Mouse (Mus musculus): ENCODE results near the gene Gm20388.
"Not testable (repeated sequence)": the region's sequence is repeated elsewhere in the genome, so short reads cannot be mapped to it uniquely, and the experiment has no call there.

Gene Gm20388

GRCm38 (mm10) chr8:120766622-120767021 is 856.0 kb downstream of the Gm20388 start:
- no peak for DNase-seq (ENCODE audit: low read depth, low spot score)

- DNase-seq (ENCODE audit: low read depth, low spot score) = no peak
These were observed 858.0 kb downstream of the Gm20388 start for GRCm38 (mm10) chr8:120768454-120769218.

DNA sequence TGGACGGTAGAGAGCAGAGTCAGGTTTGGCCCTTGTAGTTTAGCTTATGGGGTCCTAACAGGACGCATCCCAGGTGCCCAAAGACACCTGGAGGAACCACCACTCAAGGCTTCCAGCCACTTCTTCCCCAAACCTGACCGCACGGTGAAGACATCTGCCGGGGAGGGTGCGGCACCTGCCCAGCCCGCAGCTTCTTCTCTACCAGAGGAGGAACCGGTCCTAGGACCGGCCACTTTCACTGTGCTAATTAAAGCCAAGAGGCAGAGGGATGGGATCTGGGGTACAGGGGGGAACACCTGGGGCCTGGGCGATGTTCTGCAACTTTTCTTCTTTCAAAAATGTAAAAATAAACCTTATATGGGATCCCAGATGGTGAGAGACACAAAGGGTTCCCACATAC is 866.5 kb downstream of the Gm20388 start:
- no peak for DNase-seq (ENCODE audit: low read depth, low spot score)

DNA sequence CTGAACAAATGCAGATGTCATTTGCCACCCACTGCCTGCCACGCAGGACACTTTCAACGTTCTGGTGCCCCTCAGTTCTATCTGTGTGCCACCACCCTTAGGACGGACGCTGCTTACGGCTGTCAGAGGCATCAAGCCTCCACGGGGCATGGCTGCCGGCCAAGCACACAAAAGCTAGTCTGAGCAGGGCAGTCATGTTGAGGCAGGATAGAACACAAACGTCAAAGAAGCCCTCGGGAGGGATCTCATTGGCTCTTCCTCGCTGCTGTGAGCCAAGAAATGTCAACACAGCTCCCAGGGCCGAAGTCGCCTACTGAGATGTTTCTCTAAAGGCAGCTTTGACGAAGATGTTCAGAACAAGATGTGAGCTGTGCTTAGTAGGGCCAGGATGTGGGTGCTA is 867.1 kb downstream of the Gm20388 start:
- DNase-seq (ENCODE audit: low read depth, low spot score) = no peak

- no peak for DNase-seq (ENCODE audit: low read depth, low spot score)
These were observed 868.5 kb downstream of the Gm20388 start for GRCm38 (mm10) chr8:120779106-120779505.

GRCm38 (mm10) chr8:120783781-120784180 is 873.1 kb downstream of the Gm20388 start:
- DNase-seq (ENCODE audit: low read depth, low spot score) = no peak

DNA sequence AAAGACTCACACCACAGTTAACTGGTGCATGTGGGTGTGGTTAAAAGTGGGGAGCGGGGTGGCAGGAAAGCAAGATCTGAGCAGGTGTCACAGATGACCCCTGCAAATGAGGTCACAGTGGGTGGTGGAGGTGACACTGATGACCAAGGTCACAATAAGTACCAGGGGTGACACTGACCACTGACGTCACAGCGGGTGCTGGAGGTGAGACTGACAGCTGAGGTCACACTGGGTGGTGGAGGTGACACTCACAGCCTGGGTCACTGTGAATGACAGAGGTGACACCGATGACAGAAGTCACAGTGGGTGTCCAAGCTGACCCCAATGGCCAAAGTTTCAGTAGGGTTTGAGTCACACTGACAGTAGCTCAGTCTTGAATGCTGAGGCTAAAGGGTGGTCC is 876.1 kb downstream of the Gm20388 start:
- no peak for DNase-seq (ENCODE audit: low read depth, low spot score)

DNA sequence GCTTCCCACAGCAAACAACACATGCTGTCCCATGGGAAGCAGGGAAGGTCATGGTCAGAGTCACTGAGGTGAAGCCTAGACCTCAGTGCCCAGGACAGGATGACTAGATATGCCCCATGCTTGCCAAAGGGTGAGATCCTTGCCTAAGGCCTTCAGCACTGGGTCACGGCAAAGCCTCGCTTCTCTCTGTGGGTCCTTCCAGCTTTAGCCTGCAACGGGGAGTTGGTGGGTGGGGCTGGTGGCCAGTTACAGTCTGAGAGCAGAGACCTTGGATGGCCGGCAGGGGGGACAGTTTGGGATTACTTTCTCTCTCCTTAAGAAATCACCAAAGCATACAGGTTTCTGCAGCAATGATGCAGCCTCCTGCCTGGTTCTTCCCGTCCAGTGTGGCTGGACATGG is 877.0 kb downstream of the Gm20388 start:
- DNase-seq (ENCODE audit: low read depth, low spot score) = no peak

DNA sequence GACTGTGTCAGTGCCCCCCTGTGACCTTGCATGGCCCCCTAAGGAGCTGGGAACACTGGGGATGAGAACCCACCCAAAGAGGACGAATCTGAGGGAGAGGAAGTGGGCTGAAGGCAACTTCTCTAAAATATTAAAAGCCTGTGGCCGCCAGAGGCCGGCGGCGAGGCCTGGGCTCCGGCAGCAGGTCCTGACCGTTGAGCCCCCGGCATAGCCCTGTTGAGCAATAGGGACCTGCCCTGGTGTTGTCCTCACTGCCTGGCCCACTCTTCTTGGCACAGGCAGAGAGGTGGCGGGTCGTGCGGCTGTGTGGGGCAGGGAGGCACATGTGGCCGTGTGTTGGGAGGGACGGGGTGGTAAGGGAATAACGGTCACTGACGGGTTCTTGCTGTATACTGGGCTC is 882.1 kb downstream of the Gm20388 start:
- no peak for DNase-seq (ENCODE audit: low read depth, low spot score)

GRCm38 (mm10) chr8:120795944-120796635 is 885.4 kb downstream of the Gm20388 start:
- peak; percentile 19 for DNase-seq (ENCODE audit: low read depth, low spot score)

GRCm38 (mm10) chr8:120797019-120797727 is 886.5 kb downstream of the Gm20388 start:
- no peak for DNase-seq (ENCODE audit: low read depth, low spot score)

DNA sequence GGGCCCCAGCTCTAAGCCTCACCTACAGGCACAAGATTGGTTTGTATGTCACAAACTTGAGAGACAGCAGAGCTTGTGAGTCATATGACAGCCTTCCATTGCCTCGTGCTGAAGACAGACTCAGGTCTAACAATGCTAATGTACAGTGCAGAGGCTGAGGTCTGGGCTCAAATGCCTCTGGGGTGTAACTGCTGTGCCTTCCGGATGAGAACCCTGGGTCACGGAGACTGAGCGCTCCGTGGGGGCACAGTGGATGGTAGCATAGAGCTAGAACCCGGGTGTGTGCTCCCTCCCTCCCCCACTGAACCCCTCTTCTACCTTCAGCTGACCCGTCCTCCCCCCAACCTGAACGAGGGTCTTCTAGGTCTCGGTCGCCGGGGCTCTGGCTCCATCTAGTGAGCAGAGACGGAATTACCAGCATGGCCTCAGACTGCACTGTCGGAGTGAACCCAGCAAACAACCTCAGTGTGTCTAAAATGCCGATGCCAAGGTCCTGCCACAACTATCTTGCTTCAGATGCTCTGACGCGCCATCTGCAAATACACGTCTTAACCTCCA is 889.7 kb downstream of the Gm20388 start:
- no peak for DNase-seq (ENCODE audit: low read depth, low spot score)

DNA sequence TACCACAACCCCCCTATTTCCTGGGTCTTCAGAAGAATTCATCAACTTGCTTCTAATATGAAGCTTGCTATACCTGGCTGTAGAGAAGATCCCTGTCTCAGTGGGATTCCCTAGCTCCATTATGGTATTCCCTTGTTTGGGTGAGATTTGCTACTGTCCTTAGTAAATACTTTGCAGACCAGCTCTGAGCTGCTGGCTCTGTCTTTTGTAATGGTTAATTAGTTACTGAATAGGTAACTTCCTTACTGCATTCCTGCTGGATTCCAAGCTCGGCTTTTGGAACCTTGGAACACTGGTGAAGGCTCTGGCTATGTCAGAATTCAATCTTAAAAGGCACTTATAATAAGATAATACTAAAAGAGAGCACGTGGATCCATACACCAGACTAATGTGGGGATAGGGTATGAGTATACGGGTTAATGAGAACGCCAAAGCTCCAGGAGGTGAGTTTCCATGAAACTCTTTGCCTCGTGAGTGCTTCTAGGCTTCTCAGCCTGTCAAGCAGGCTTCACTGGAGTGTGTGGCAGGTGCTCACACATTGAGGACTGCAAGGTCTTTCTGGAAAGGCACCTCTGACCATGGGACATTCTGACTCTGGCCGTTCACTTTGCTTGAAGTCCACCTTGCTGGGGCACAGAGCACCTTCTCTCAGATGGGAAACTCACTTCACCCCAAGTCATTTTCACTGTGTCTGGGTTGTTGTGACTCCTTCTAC is 893.2 kb downstream of the Gm20388 start:
- not testable (repeated sequence) for DNase-seq (ENCODE audit: low read depth, low spot score)

- DNase-seq (ENCODE audit: low read depth, low spot score) = no peak
These were observed 894.1 kb downstream of the Gm20388 start for GRCm38 (mm10) chr8:120804741-120805140.

GRCm38 (mm10) chr8:120806780-120807264 is 896.2 kb downstream of the Gm20388 start:
- DNase-seq (ENCODE audit: low read depth, low spot score) = no peak

DNA sequence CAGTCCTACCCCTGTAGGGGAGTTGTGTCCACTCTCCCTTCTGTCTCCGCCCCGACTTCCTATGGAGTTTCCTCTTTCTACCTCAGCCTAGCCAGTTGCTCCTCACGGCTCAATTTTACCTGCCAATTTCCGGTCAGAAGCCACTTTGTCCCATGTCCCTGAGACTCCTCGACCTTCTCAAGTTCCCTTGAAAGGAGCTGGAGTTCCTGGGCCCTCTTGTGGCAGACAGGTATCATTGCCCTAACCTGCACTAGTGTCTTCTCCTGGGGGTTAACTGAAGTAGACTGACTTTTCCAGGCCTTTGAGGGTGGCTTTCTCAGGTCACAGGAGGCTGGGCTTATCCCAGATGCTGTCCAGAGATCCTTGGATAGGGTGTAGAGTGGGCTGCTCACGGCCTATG is 897.1 kb downstream of the Gm20388 start:
- DNase-seq (ENCODE audit: low read depth, low spot score) = no peak

DNA sequence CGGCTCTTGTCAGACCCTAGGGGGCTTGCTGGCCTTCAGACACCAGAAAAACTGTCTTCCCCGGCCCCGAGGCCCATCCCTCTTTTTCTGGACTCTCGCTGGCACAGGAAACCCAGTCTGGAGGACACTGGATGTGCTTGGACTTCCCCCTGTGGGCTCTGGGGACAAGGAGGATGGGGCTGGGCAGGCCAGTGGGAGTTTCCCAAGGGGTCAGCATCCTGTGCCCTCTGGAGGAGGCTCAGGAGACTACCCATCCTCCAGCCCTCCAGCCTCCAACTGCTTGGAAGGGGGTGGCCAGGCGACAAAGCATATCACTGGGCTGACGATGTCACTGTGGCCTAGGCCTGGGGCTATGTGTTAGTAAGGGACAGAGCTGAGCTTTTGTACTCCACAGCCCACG is 898.4 kb downstream of the Gm20388 start:
- DNase-seq (ENCODE audit: low read depth, low spot score) = no peak

DNA sequence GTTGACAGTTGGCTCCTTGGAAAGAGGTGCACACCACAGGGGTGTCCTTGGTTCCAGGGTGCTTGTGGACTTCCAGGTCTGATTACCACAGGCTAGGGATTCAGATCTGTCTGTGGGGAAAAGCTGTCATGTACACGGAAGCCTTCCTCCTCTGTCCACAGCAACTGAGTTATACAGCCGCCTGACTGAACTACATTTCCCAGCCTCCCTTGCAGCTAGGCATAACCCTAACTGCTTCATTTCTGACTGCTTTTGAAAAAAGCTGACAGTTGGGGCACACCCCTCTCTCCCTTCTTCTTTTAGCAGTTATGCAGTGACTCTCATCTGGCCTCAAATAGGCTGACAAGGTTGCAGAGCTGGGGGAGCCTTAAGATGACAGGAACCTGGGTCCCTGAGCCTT is 901.3 kb downstream of the Gm20388 start:
- DNase-seq (ENCODE audit: low read depth, low spot score) = no peak

DNA sequence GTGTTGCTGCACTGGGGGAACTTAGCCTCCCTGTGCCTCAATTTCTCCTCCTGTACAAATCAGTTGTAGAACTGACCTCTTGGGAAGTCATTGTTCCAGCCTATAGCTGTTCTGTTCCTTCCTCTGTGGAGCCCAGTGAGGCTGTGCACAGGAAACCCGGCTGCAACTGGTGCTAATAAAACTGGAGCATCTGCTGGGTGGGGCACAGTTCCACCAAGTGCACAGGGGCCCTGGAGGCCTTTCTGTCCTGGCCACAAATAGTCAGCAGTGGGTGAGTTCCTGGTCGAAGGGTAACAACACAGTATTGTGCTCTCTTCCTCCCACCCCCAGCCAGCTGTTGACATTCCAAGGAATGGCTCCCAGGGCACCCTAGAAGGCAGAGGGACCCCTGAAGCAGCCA is 902.4 kb downstream of the Gm20388 start:
- no peak for DNase-seq (ENCODE audit: low read depth, low spot score)

DNA sequence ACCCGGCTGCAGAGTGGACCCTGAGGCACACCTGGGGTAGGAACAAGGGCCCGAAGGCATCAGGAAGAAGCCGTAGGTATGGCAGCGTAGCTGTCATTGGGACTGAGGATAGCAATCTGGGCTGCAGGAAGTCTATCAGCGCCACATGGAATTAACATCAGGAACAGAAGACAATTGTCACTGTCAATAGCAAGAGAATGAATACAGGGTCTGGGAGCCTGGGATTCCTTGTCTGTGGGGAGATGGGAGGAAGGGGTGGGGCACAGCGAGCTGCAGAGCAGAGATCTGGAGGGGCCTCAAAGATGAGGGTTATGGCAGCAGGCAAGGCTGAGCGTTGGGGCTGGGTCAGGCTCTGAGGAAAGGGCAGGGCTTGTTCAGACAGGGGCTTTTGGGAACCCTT is 903.2 kb downstream of the Gm20388 start:
- no peak for DNase-seq (ENCODE audit: low read depth, low spot score)

DNA sequence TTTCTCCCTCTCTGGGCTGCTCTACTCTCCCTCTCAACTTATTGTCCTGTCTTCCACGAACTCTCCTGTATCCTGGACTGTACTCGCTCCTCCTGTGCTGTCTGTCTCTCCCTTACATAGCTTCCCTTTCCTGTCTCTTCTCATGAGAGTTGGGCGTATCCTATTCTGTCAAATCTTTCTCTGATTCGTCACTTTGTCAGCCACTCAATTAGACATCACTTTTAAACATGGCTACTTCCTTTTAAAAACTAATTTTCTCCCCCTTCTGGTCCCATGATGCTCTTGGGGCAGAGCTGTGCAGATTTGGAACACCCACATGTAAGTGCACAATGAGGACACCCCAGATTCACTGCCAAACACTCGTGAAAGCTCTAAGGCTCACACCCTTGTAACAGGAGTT is 905.7 kb downstream of the Gm20388 start:
- no peak for DNase-seq (ENCODE audit: low read depth, low spot score)

DNA sequence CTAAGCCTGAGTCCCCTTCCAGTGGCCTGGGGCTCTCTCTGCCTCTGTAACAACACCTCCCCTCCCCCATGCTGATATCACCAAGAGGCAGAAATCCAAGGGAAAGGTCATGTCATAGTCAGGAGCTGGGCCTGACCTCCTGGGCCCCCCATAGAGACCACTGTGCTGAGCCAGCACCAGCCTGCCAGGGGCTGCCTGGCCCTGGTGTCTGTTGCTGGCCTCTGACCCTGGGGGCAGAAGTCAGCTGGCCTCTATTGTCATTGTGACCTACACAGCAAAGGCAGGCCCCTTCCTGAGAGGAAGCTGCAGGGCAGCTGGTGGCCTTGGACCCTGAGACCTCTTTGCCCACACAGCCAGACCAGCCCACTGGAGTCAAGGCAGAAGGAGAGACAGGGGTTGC is 909.3 kb downstream of the Gm20388 start:
- no peak for DNase-seq (ENCODE audit: low read depth, low spot score)

All from c-Kit-negative CD71-positive TER-119-positive erythroid progenitor cells, embryonic 14.5 days (primary cell).